In the genomic region with DNA sequence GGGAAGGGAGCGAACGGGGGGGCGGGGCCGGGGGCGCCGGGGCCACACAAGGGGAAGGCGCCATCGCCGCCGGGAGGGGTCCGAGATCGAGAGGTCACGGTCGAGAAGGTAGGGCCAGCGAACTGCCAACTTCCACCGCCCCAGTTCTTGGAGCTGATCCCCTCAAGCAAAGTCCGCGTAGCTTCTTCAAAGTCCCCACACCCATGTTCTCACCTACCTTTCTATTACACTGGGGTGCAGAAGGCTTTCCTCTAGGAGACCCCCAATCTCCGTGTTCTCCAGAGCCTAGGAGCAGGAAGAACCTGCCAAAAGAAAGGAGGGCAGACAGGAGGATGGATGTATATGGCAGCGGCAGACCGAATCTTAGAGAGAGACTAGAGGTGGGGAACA, we compare ENCODE assay signal across 8 mouse cellular contexts. TPM values are rescaled to one million over a fixed set of nuclear protein-coding genes. Genes with fewer than 3 reads are reported as not detected.
DNase-seq lines count a peak whose midpoint lies in the region; ATAC-seq and TF ChIP-seq lines count a peak whose summit lies in the region.

No protein-coding gene starts in this region.

- no peak for DNase-seq in gastrocnemius, adult 2 months
- no peak for DNase-seq in gastrocnemius, adult 18-20 months (ENCODE audit: low spot score)
- DNase-seq in thymus, postnatal 4 days = peak; percentile 35
- DNase-seq in thymus, postnatal 10 days (ENCODE audit: low spot score in 2 of 2) = no peak
- no peak for DNase-seq in liver, embryonic 14.5 days (ENCODE audit: low read depth in 3 of 3, low spot score in 3 of 3)
- DNase-seq in frontal cortex, postnatal 14 days (ENCODE audit: low spot score in 2 of 2) = no peak
- DNase-seq in urinary bladder, adult 2 months (ENCODE audit: low spot score) = no peak
- DNase-seq in kidney, adult 8-10 months = no peak

- TF ChIP-seq EP300 in liver, embryonic 14.5 days (IDR thresholded peaks at IDR 0.05; ENCODE audit: low read depth) = no peak

- H3K27me3 ChIP-seq in liver, embryonic 14.5 days (ENCODE audit: control insufficient read depth, insufficient read depth, low read length) = peaks cover 69% of the 10 kb centered on the region

- H3K4me2 ChIP-seq in liver, embryonic 14.5 days (ENCODE audit: low read depth) = peak overlapping the region; percentile 63

- H3K4me3 ChIP-seq in gastrocnemius, adult 2 months = peak overlapping the region; percentile 89
- H3K4me3 ChIP-seq in liver, embryonic 14.5 days (ENCODE audit: insufficient read depth in 1 of 2, low read depth in 2 of 2, low read length in 2 of 2) = peak overlapping the region in 1 of 2 experiments; percentile 52; a peak in 2 of 4 replicates

- peak overlapping the region; percentile 80 for H3K27ac ChIP-seq in gastrocnemius, adult 2 months
- no peak overlapping the region for H3K27ac ChIP-seq in liver, embryonic 14.5 days

- ATAC-seq in liver, embryonic 14.5 days (ENCODE audit: insufficient read depth) = no peak

- H3K36me3 ChIP-seq in liver, embryonic 14.5 days (replicated peaks; ENCODE audit: control insufficient read depth, insufficient read depth, low read depth) = no peaks in the 10 kb centered on the region

- peaks cover 0 to 8% of the 10 kb centered on the region in 2 experiments; a peak in 3 of 4 replicates for H3K4me1 ChIP-seq in liver, embryonic 14.5 days (replicated peaks; ENCODE audit: control insufficient read depth in 2 of 2, insufficient read depth in 2 of 2, low read length in 1 of 2)

- TF ChIP-seq CTCF in gastrocnemius, adult 2 months (IDR thresholded peaks at IDR 0.05) = no peak
- no peak for TF ChIP-seq CTCF in liver, embryonic 14.5 days (IDR thresholded peaks at IDR 0.05; ENCODE audit: low read depth)

- 2% methylated on average over 21 of the region's 21 CpGs for WGBS in liver, embryonic 14.5 days (ENCODE audit: insufficient replicate concordance)

- H3K9me3 ChIP-seq in liver, embryonic 14.5 days (ENCODE audit: control insufficient read depth, low read length) = no peaks in the 10 kb centered on the region

- intact Hi-C loops in gastrocnemius, adult 2 months (cut with DNase I) = no loop called here

- no peak overlapping the region for H3K9ac ChIP-seq in liver, embryonic 14.5 days (replicated peaks)

RNA-seq across cellular contexts. Expression of a gene that starts 1.3 kb away (rescaled TPM):
- total RNA-seq in gastrocnemius, adult 2 months (2021) = not detected
- not detected for total RNA-seq in gastrocnemius, adult 18-20 months (2021)
- polyA plus RNA-seq in liver, embryonic 14.5 days (2012; rRNA removed) = not detected in 2 replicates
- polyA plus RNA-seq in liver, embryonic 14.5 days (2014; fragmentation: Nextera tagmentation; extraction: Ambion mirVana) = not detected in 2 replicates
- not detected in 2 replicates for polyA plus RNA-seq in urinary bladder, adult 2 months (2012; rRNA removed)

RNA-seq across cellular contexts. Expression of a gene that starts 1.4 kb away (rescaled TPM):
- under 1 TPM; 0.38 to 0.89 TPM for total RNA-seq in gastrocnemius, adult 2 months (2021)
- under 1 TPM; 0.34 to 0.47 TPM for total RNA-seq in gastrocnemius, adult 18-20 months (2021)
- 1.1 TPM in 2 replicates for polyA plus RNA-seq in liver, embryonic 14.5 days (2012; rRNA removed)
- 0.42 and 0.43 TPM in 2 replicates for polyA plus RNA-seq in liver, embryonic 14.5 days (2014; fragmentation: Nextera tagmentation; extraction: Ambion mirVana)
- 10.8 and 13.1 TPM in 2 replicates for polyA plus RNA-seq in urinary bladder, adult 2 months (2012; rRNA removed)

RNA-seq across cellular contexts. Expression of a gene that starts 14.0 kb away (rescaled TPM):
- total RNA-seq in gastrocnemius, adult 2 months (2021) = 1 to 10 TPM; 2.8 to 3.4 TPM
- 1 to 10 TPM; 2.6 to 2.8 TPM for total RNA-seq in gastrocnemius, adult 18-20 months (2021)
- 20.8 and 21.4 TPM in 2 replicates for polyA plus RNA-seq in liver, embryonic 14.5 days (2012; rRNA removed)
- 14.3 and 16.8 TPM in 2 replicates for polyA plus RNA-seq in liver, embryonic 14.5 days (2014; fragmentation: Nextera tagmentation; extraction: Ambion mirVana)
- 19.2 and 23.2 TPM in 2 replicates for polyA plus RNA-seq in urinary bladder, adult 2 months (2012; rRNA removed)

RNA-seq across cellular contexts. Expression of a gene that starts 16.3 kb away (rescaled TPM):
- total RNA-seq in gastrocnemius, adult 2 months (2021) = 10 to 100 TPM; 13.6 to 16.4 TPM
- total RNA-seq in gastrocnemius, adult 18-20 months (2021) = 10 to 100 TPM; 16.3 to 17.8 TPM
- polyA plus RNA-seq in liver, embryonic 14.5 days (2012; rRNA removed) = 15.2 and 15.9 TPM in 2 replicates
- 12.9 and 13.1 TPM in 2 replicates for polyA plus RNA-seq in liver, embryonic 14.5 days (2014; fragmentation: Nextera tagmentation; extraction: Ambion mirVana)
- 76.4 and 82.1 TPM in 2 replicates for polyA plus RNA-seq in urinary bladder, adult 2 months (2012; rRNA removed)

RNA-seq across cellular contexts. Expression of a gene that starts 23.6 kb away (rescaled TPM):
- total RNA-seq in gastrocnemius, adult 2 months (2021) = 100 to 1,000 TPM; 201 to 214 TPM
- 100 to 1,000 TPM; 200 to 201 TPM for total RNA-seq in gastrocnemius, adult 18-20 months (2021)
- 203 and 214 TPM in 2 replicates for polyA plus RNA-seq in liver, embryonic 14.5 days (2012; rRNA removed)
- polyA plus RNA-seq in liver, embryonic 14.5 days (2014; fragmentation: Nextera tagmentation; extraction: Ambion mirVana) = 432 and 447 TPM in 2 replicates
- polyA plus RNA-seq in urinary bladder, adult 2 months (2012; rRNA removed) = 257 and 304 TPM in 2 replicates
